Mouse (Mus musculus): ENCODE measurements around the gene 4931422A03Rik. TPM values are rescaled to one million over a fixed set of nuclear protein-coding genes. Genes with fewer than 3 reads are reported as not detected.

The 4931422A03Rik gene
- polyA plus RNA-seq, 1 experiment from 2014 or later: 3.1 TPM

DNA sequence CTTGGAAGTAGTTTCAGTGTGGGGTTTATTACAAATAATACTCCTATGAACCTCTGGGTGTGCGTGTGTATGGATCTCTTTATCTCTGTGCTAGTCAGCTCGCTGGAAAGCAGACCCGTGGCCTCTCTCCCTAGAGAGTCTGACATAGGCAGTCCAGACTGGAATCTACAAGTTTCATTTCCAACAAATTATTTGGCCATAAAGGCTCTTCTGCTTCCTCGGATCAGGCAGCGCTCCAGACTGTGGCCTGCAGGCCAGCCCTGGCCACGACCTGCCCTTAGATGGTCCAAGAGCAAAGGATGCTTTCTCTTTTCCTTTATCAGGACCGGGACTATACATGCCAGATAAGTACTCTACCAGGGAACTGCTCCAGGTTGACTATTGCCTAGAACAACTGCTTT lies 96.7 kb downstream of the 4931422A03Rik start:
- Histone ChIP-seq H3K4me1 (no peaks in the 10 kb centered on the region), H3K9me3 (no peaks in the 10 kb centered on the region), H3K27me3 (replicated peaks) (no peaks in the 10 kb centered on the region), H3K27ac (no peak overlapping the region), H3K9ac (no peak overlapping the region), H3K36me3 (no peaks in the 10 kb centered on the region), H3K4me2 (no peak overlapping the region), H3K4me3 (replicated peaks) (no peak overlapping the region)
- WGBS: 60% methylated on average over 7 of the region's 7 CpGs
- ATAC-seq (ENCODE audit: insufficient read depth, low FRiP score, low read depth): no peak

DNA sequence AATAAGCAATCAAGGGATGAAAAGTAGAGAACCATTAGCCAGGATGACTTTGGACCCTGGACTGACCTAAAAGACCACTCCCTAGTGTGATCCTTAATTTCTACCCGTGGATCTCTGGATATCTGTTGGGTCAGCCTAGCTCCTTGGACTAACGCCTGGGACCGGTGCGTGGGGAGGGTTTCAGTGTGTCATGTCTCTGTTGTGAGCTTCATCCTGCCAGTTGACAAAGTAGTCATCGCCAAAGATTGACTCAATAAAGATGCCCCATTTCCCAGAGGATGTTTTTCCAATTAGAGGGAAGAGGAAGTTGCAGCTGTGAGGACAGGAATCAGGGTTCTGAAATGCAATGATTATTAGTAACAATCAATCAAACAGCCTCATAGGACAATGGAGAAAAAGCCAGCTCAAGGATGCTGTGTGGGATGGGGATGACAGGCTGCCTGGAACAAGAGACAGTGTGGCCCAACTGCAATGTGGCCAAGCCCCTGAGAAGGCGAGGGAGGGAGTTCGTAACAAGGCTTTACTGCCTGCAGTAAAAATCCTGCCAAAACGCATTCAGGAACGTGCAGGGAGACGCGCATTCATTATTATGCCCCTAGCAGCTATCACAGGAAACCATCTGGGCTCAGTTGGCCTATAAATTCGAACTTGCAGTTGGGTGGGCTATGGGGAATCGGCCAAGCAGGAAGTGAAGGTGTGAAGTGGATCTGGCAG lies 97.7 kb downstream of the 4931422A03Rik start:
- Histone ChIP-seq H3K36me3 (no peaks in the 10 kb centered on the region), H3K9me3 (no peaks in the 10 kb centered on the region), H3K9ac (no peak overlapping the region), H3K27ac (no peak overlapping the region), H3K4me3 (replicated peaks) (no peak overlapping the region), H3K4me2 (no peak overlapping the region), H3K4me1 (no peaks in the 10 kb centered on the region), H3K27me3 (replicated peaks) (no peaks in the 10 kb centered on the region)
- ATAC-seq (ENCODE audit: insufficient read depth, low FRiP score, low read depth): no peak
- WGBS: 56% methylated on average over 13 of the region's 13 CpGs

DNA sequence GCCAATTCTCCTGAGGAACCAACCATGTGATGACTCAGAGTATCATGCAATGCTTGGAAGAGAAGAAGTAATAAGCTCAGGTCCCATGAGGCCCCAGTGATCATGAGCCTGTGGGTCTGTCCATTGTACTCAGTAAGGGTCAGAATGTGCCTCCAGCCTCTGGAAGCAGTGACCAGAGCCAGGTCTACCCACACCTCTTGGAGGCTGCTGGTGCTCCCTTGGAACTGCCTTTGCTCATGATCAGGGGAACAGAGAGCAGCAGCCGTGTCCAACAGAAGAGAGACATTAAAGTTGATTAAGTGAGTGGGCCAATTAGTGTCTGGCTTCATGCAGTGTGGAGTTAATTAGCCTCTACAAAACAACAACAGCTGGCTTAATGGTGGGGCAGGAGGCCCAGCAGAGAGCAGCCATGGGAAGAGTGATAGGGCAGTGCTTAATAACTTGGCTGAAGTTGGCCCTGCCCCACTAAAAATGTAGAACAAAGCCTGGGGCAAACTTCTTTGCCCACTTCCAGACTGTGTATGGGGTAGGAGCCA lies 100.5 kb downstream of the 4931422A03Rik start:
- Histone ChIP-seq H3K4me2 (no peak overlapping the region), H3K27me3 (replicated peaks) (no peaks in the 10 kb centered on the region), H3K4me3 (replicated peaks) (no peak overlapping the region), H3K9me3 (no peaks in the 10 kb centered on the region), H3K4me1 (no peaks in the 10 kb centered on the region), H3K9ac (no peak overlapping the region), H3K27ac (no peak overlapping the region), H3K36me3 (no peaks in the 10 kb centered on the region)
- ATAC-seq (ENCODE audit: insufficient read depth, low FRiP score, low read depth): no peak
- 53% methylated on average over 1 of the region's 1 CpGs for WGBS

DNA sequence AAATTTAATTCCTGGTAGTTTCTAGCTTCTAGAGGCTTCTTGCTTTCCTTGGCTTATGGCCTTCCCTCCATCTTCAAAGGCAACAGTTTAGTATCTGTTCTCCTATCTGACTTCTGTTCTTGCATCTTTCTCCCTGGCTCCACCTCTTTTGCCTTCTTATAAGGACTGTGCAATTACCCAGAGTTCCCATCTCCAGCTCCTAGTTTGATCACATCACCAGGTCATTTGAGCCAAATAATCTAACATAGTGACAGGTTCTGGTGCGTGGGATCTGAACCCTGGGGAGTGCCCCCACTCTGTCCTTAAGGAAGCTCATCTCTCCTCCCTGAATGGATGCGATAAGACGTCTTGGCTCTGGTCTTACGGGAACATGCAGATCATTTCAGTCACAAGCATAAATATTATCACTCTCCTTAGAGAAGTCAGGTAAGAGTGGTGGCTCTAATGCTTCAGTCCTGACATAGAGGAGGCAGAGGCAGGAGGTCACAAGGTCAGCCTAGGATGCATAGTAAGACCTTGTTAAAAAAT lies 101.5 kb downstream of the 4931422A03Rik start:
- H3K36me3 ChIP-seq: no peaks in the 10 kb centered on the region
- no peak overlapping the region for H3K9ac ChIP-seq
- 81% methylated on average over 4 of the region's 4 CpGs for WGBS
- H3K27ac ChIP-seq: no peak overlapping the region
- no peak for ATAC-seq (ENCODE audit: insufficient read depth, low FRiP score, low read depth)
- no peak overlapping the region for H3K4me3 ChIP-seq (replicated peaks)
- no peaks in the 10 kb centered on the region for H3K27me3 ChIP-seq (replicated peaks)
- no peak overlapping the region for H3K4me2 ChIP-seq
- H3K9me3 ChIP-seq: no peaks in the 10 kb centered on the region
- no peaks in the 10 kb centered on the region for H3K4me1 ChIP-seq

DNA sequence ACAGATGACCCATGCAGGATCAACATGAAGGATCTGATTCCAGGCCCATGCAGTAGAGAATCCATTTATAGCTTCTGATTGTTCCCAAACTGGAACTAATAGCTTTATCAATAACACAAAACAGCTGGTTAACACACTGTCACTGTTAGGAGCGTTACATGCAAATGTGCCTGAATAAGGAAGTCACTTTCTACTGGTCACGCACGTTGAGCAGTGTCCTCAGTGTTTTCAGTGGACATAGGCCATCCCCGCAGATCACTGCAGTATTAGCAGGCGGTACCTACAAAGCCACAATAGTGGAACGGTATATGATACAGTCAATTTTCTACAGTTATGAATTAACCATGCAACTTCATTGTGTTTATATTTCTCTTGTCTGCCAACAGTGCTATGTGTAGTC lies 108.7 kb downstream of the 4931422A03Rik start:
- H3K27me3 ChIP-seq (replicated peaks): no peaks in the 10 kb centered on the region
- H3K9me3 ChIP-seq: no peaks in the 10 kb centered on the region
- H3K4me2 ChIP-seq: no peak overlapping the region
- H3K4me1 ChIP-seq: no peaks in the 10 kb centered on the region
- no peak for ATAC-seq (ENCODE audit: insufficient read depth, low FRiP score, low read depth)
- 81% methylated on average over 6 of the region's 6 CpGs for WGBS
- H3K4me3 ChIP-seq (replicated peaks): no peak overlapping the region
- no peak overlapping the region for H3K9ac ChIP-seq
- H3K27ac ChIP-seq: no peak overlapping the region
- H3K36me3 ChIP-seq: no peaks in the 10 kb centered on the region

DNA sequence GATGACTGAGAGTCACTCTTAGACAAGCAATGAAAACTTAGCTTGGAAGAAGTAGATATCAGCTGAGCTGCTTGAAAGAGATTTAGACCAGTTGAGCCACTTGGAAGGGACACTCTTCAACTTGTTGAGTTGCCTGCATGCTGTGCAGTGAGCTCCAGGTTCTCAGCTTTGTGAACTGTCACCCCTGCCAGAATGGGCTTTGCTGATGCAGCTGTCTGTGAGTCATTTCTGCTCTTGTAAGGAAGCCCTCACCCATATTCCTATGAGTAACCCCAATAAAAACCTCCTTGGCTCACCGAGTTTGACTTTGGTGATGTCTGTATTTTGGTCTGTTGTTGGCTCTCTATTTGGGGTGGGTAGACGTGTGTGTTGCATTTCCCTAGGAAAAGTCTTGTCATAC lies 109.8 kb downstream of the 4931422A03Rik start:
- Histone ChIP-seq H3K4me1 (no peaks in the 10 kb centered on the region), H3K27ac (no peak overlapping the region), H3K4me2 (no peak overlapping the region), H3K9me3 (no peaks in the 10 kb centered on the region), H3K9ac (no peak overlapping the region), H3K36me3 (no peaks in the 10 kb centered on the region), H3K4me3 (replicated peaks) (no peak overlapping the region), H3K27me3 (replicated peaks) (no peaks in the 10 kb centered on the region)
- no peak for ATAC-seq (ENCODE audit: insufficient read depth, low FRiP score, low read depth)
- 80% methylated on average over 2 of the region's 2 CpGs for WGBS

DNA sequence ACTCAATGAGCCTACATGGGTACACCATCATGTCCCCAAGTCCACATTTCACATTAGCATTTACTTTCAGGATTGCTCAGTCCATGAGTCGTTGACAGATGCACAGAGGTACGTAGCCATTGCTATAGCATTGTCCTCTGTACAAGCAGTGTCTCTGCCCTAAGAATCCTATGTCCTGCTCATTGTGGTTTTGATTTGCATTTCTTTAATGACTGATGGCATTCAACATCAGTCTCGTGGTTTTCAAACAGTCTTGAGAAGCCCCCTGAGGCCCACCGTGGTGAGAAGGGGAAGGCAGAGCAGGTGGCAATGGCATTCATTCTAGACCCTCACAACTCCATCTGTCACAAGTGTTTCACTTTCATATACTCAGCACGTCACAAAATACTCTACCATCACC lies 110.8 kb downstream of the 4931422A03Rik start:
- H3K4me2 ChIP-seq: no peak overlapping the region
- H3K27me3 ChIP-seq (replicated peaks): no peaks in the 10 kb centered on the region
- no peak overlapping the region for H3K9ac ChIP-seq
- H3K27ac ChIP-seq: no peak overlapping the region
- no peak overlapping the region for H3K4me3 ChIP-seq (replicated peaks)
- no peaks in the 10 kb centered on the region for H3K9me3 ChIP-seq
- no peak for ATAC-seq (ENCODE audit: insufficient read depth, low FRiP score, low read depth)
- H3K36me3 ChIP-seq: no peaks in the 10 kb centered on the region
- H3K4me1 ChIP-seq: no peaks in the 10 kb centered on the region
- 80% methylated on average over 5 of the region's 5 CpGs for WGBS

Other genes starting within 250 kb of the 4931422A03Rik start
- 252 and 271 TPM in 2 replicates for gene Caprin1, start 230.7 kb downstream of the 4931422A03Rik start, polyA plus RNA-seq (2015; fragmentation: Nextera tagmentation; extraction: Ambion mirVana)
- 19.5 and 27.1 TPM in 2 replicates for gene Lmo2, start 70.4 kb downstream of the 4931422A03Rik start, polyA plus RNA-seq (2015; fragmentation: Nextera tagmentation; extraction: Ambion mirVana)
- gene Fbxo3, start 640 bp downstream of the 4931422A03Rik start, polyA plus RNA-seq (2015; fragmentation: Nextera tagmentation; extraction: Ambion mirVana): 55.4 and 56.0 TPM in 2 replicates
- gene Gm10912, start 37.5 kb upstream of the 4931422A03Rik start, polyA plus RNA-seq (2015; fragmentation: Nextera tagmentation; extraction: Ambion mirVana): 0.10 TPM in 1 of 2 replicates, not detected in the other
- not detected in 2 replicates for gene Gm10799, start 40.2 kb upstream of the 4931422A03Rik start, polyA plus RNA-seq (2015; fragmentation: Nextera tagmentation; extraction: Ambion mirVana)
- 5.0 and 6.8 TPM in 2 replicates for gene Cd59b, start 41.5 kb upstream of the 4931422A03Rik start, polyA plus RNA-seq (2015; fragmentation: Nextera tagmentation; extraction: Ambion mirVana)
- 31.2 and 33.4 TPM in 2 replicates for gene Cd59a, start 67.4 kb upstream of the 4931422A03Rik start, polyA plus RNA-seq (2015; fragmentation: Nextera tagmentation; extraction: Ambion mirVana)
- gene A930018P22Rik, start 94.4 kb upstream of the 4931422A03Rik start, polyA plus RNA-seq (2015; fragmentation: Nextera tagmentation; extraction: Ambion mirVana): 0.17 and 0.22 TPM in 2 replicates